Mouse (Mus musculus) cerebellum, adult 2 months (tissue): ENCODE data around the gene Hist1h2bl.
"Not testable (repeated sequence)": the region's sequence is repeated elsewhere in the genome, so short reads cannot be mapped to it uniquely, and the experiment has no call there.

Source experiments
- CTCF ChIP-seq: fragments of 200-500 bp; IDR thresholded peaks from 2 replicates; pipeline ENCODE4 v1.5.1; 2011; ENCODE audit warnings: low read depth, mild to moderate bottlenecking, control low read depth, low read length, moderate library complexity, borderline replicate concordance; ENCODE audit not compliant: insufficient read depth
- POLR2A ChIP-seq: fragments of 200-500 bp; IDR thresholded peaks from 2 replicates; pipeline ENCODE4 v1.6.1; 2011; ENCODE audit warnings: low read length, control low read depth, borderline replicate concordance; ENCODE audit not compliant: insufficient read depth

- not testable (repeated sequence) for TF ChIP-seq CTCF
- TF ChIP-seq POLR2A: 0 out of 2 replicates have a peak, but pooled peaks have one; percentile 39
Measured at GRCm38 (mm10) chr13:21753524-21754285, 37.8 kb upstream of the Hist1h2bl start, which contains the start of the genes Hist1h2ak and Hist1h2bn.
